Mouse (Mus musculus): Measurements from ENCODE around the gene Gm6763.
"Not testable (repeated sequence)": the region's sequence is repeated elsewhere in the genome, so short reads cannot be mapped to it uniquely, and the experiment has no call there.

Gene Gm6763

GRCm38 (mm10) chr10:104151197-104151596 is at the start of gene Gm6763:
Gm6763 (plus strand) TSS chr10:104151497.
- DNase-seq (ENCODE audit: low spot score): not testable (repeated sequence)

GRCm38 (mm10) chr10:104110044-104110443 is 41.3 kb upstream of the Gm6763 start:
- DNase-seq (ENCODE audit: low spot score): no peak

DNA sequence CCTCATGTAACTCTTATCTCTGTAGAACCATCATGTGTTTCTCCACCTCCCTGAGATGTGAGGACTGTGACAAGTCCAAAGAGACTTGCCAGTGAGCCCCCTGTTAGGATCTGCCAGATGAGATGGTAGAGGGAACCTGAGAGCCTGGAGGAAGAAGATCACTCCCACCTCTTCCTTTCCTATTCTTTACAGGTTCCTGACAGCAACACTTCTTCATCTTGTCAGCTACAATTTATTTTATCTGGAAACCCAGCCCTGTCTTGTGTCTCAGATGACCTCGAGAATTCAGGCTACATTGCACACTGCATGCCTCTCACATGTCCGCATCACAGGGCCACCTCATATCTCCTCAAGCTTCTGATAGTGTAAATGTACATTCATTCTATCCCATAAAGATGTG is 33.0 kb upstream of the Gm6763 start:
- no peak for DNase-seq (ENCODE audit: low spot score)

- not testable (repeated sequence) for DNase-seq (ENCODE audit: low spot score)
Observed at GRCm38 (mm10) chr10:104142687-104143086, 8.6 kb upstream of the Gm6763 start, which contains the start of gene Gm21293. Gm21293 (plus strand) TSS chr10:104142987.

DNA sequence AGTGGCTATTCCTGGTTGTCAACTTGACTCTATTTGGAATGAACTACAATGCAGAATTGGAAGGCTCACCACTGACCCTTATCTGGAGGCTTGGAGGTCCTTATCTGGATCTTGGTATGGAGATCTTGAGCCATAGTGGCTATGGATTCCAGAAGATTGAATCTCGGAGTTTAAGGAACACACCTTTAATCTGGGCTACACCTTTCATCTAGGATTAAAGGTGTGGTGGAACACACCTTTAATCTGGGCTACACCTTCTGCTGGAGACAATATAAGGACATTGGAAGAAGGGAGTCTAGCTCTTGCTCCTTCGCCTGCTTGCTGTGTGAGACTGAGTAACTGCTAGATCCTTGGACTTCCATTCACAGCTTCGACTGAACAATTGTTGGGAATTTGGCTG is 8.4 kb downstream of the Gm6763 start, which contains the start of gene Gm8764:
Gene Gm8764, plus strand, starts transcription at position 301 of the 400 bp plus-strand sequence.
- not testable (repeated sequence) for DNase-seq (ENCODE audit: low spot score)

DNA sequence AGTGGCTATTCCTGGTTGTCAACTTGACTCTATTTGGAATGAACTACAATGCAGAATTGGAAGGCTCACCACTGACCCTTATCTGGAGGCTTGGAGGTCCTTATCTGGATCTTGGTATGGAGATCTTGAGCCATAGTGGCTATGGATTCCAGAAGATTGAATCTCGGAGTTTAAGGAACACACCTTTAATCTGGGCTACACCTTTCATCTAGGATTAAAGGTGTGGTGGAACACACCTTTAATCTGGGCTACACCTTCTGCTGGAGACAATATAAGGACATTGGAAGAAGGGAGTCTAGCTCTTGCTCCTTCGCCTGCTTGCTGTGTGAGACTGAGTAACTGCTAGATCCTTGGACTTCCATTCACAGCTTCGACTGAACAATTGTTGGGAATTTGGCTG is 16.9 kb downstream of the Gm6763 start, which contains the start of gene Gm21304:
Gene Gm21304, plus strand, starts transcription at position 301 of the 400 bp plus-strand sequence.
- DNase-seq (ENCODE audit: low spot score): not testable (repeated sequence)

GRCm38 (mm10) chr10:104176724-104177123 is 25.4 kb downstream of the Gm6763 start, which contains the start of gene Gm21312:
Gm21312 (plus strand) TSS chr10:104177024.
- DNase-seq (ENCODE audit: low spot score): not testable (repeated sequence)

DNA sequence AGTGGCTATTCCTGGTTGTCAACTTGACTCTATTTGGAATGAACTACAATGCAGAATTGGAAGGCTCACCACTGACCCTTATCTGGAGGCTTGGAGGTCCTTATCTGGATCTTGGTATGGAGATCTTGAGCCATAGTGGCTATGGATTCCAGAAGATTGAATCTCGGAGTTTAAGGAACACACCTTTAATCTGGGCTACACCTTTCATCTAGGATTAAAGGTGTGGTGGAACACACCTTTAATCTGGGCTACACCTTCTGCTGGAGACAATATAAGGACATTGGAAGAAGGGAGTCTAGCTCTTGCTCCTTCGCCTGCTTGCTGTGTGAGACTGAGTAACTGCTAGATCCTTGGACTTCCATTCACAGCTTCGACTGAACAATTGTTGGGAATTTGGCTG is 33.9 kb downstream of the Gm6763 start, which contains the start of gene Gm20765:
Gene Gm20765, plus strand, starts transcription at position 301 of the 400 bp plus-strand sequence.
- not testable (repeated sequence) for DNase-seq (ENCODE audit: low spot score)

DNA sequence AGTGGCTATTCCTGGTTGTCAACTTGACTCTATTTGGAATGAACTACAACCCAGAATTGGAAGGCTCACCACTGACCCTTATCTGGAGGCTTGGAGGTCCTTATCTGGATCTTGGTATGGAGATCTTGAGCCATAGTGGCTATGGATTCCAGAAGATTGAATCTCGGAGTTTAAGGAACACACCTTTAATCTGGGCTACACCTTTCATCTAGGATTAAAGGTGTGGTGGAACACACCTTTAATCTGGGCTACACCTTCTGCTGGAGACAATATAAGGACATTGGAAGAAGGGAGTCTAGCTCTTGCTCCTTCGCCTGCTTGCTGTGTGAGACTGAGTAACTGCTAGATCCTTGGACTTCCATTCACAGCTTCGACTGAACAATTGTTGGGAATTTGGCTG is 42.4 kb downstream of the Gm6763 start, which contains the start of gene Gm4340:
Gene Gm4340, plus strand, starts transcription at position 301 of the 400 bp plus-strand sequence.
- DNase-seq (ENCODE audit: low spot score): not testable (repeated sequence)
